Mouse (Mus musculus) midbrain, postnatal 0 days (tissue): ENCODE measurements around the gene Plxna4. TPM values are rescaled to one million over a fixed set of nuclear protein-coding genes. Genes with fewer than 3 reads are reported as not detected.

Source experiments
- ATAC-seq: fragments of 200-750 bp; cut with Nextera tagmentation; 2 replicates; pipeline ENCODE4 v1.8.0; 2017; ENCODE audit warnings: moderate number of reproducible peaks, mild to moderate bottlenecking, moderate TSS enrichment, moderate library complexity; ENCODE audit not compliant: low FRiP score
- DNase-seq: peaks from one replicate; pipeline ENCODE4 v3.0.0-alpha.2; 2015; ENCODE audit warnings: low spot score
- H3K27ac ChIP-seq: fragments of 300-500 bp; sonication (generic); 2 replicates; pipeline ENCODE4 v1.5.1; 2014; ENCODE audit warnings: low read depth, mild to moderate bottlenecking, low read length, mixed read lengths
- H3K27me3 ChIP-seq: fragments of 300-500 bp; sonication (generic); 2 replicates; pipeline ENCODE4 v1.6.1; 2014; ENCODE audit warnings: low read length, control low read depth, mixed read lengths; ENCODE audit not compliant: insufficient read depth
- H3K36me3 ChIP-seq: fragments of 300-500 bp; sonication (generic); 2 replicates; pipeline ENCODE4 v1.6.1; 2014; ENCODE audit warnings: low read length, control low read depth, mixed read lengths; ENCODE audit not compliant: insufficient read depth
- H3K4me1 ChIP-seq: fragments of 300-500 bp; sonication (generic); 2 replicates; pipeline ENCODE4 v1.6.1; 2014; ENCODE audit warnings: mild to moderate bottlenecking, control low read depth, antibody characterized with exemption, low read length, mixed read lengths; ENCODE audit not compliant: insufficient read depth
- H3K4me2 ChIP-seq: fragments of 300-500 bp; sonication (generic); 2 replicates; pipeline ENCODE4 v1.6.1; 2014; ENCODE audit warnings: low read depth, mild to moderate bottlenecking, low read length, mixed read lengths; ENCODE audit not compliant: poor library complexity, severe bottlenecking
- H3K4me3 ChIP-seq: fragments of 300-500 bp; sonication (generic); 2 replicates; pipeline ENCODE4 v1.5.1; 2014; ENCODE audit warnings: low read depth, mild to moderate bottlenecking, low read length, moderate library complexity
- H3K9ac ChIP-seq: fragments of 300-500 bp; sonication (generic); replicated peaks from 2 replicates; pipeline ENCODE4 v1.6.1; 2014; ENCODE audit warnings: mild to moderate bottlenecking, low read length, moderate library complexity, mixed read lengths; ENCODE audit not compliant: poor library complexity, severe bottlenecking
- H3K9me3 ChIP-seq: fragments of 300-500 bp; sonication (generic); 2 replicates; pipeline ENCODE4 v1.6.1; 2016; ENCODE audit warnings: low read length, control low read depth
- CTCF ChIP-seq: IDR thresholded peaks from 2 replicates; pipeline ENCODE4 v1.5.1; 2016; ENCODE audit warnings: antibody characterized with exemption, mild to moderate bottlenecking
- WGBS: fragments of 180-500 bp; shearing (Covaris S2); extraction: QIAGEN DNeasy Blood & Tissue Kit; methylation state at CpG from one replicate; pipeline ENCODE4 v1.1.7; 2014; 5-methylcytosine and 5-hydroxymethylcytosine counted together
- polyA plus RNA-seq: library from polyadenylated mRNA; unstranded; fragments of >200 nt; fragmentation: Nextera tagmentation; extraction: Ambion mirVana; gene quantifications from 2 replicates; pipeline ENCODE4 v1.2.1, GENCODE M21; 2015
- total RNA-seq: library from RNA; depleted of rRNA; stranded (reverse); fragments of >200 nt; gene quantifications from 2 replicates; pipeline ENCODE4 v1.2.3, GENCODE M21; 2014

Gene Plxna4
- total and polyA plus RNA-seq, 2 experiments from 2014 or later: 9.6 to 39.7 TPM

- Histone ChIP-seq H3K4me3 (peak overlapping the region; percentile 85), H3K36me3 (no peaks in the 10 kb centered on the region), H3K4me2 (peak overlapping the region; percentile 83), H3K27me3 (peaks cover 2% of the 10 kb centered on the region; the same call in 1 of the 2 replicates), H3K4me1 (peaks cover 3% of the 10 kb centered on the region; the same call in 1 of the 2 replicates), H3K9me3 (no peaks in the 10 kb centered on the region), H3K27ac (peak overlapping the region; percentile 86), H3K9ac (peak overlapping the region; percentile 84)
- no peak for TF ChIP-seq CTCF
- WGBS: 2% methylated on average over 13 of the region's 13 CpGs
- DNase-seq (no peak), ATAC-seq (no peak)
Observed at GRCm38 (mm10) chr6:32586821-32587135, 1.2 kb downstream of the Plxna4 start.

- H3K4me1 ChIP-seq: peaks cover 3% of the 10 kb centered on the region; the same call in 1 of the 2 replicates
- peak overlapping the region; percentile 84 for H3K9ac ChIP-seq
- peak overlapping the region; percentile 85 for H3K4me3 ChIP-seq
- H3K27ac ChIP-seq: 0 out of 2 replicates have a peak overlapping the region, but pooled peaks have one; percentile 86
- TF ChIP-seq CTCF: peak; percentile 55
- WGBS: under 1% methylated on average over 13 of the region's 13 CpGs
- peak; percentile 70 for DNase-seq
- H3K4me2 ChIP-seq: peak overlapping the region; percentile 83
- no peaks in the 10 kb centered on the region for H3K36me3 ChIP-seq
- no peak for ATAC-seq
- H3K9me3 ChIP-seq: no peaks in the 10 kb centered on the region
- H3K27me3 ChIP-seq: no peaks in the 10 kb centered on the region
Observed at GRCm38 (mm10) chr6:32586390-32586789, 1.6 kb downstream of the Plxna4 start.

GRCm38 (mm10) chr6:32585211-32585610, 2.8 kb downstream of the Plxna4 start:
- TF ChIP-seq CTCF: no peak
- WGBS: 29% methylated on average over 3 of the region's 3 CpGs
- peak overlapping the region; percentile 83 for H3K4me2 ChIP-seq
- DNase-seq (no peak), ATAC-seq (no peak)
- 0 out of 2 replicates have a peak overlapping the region, but pooled peaks have one; percentile 0 for H3K9ac ChIP-seq
- H3K27me3 ChIP-seq: no peaks in the 10 kb centered on the region
- peak overlapping the region; percentile 85 for H3K4me3 ChIP-seq
- no peak overlapping the region for H3K27ac ChIP-seq
- H3K36me3 ChIP-seq: no peaks in the 10 kb centered on the region
- no peaks in the 10 kb centered on the region for H3K9me3 ChIP-seq
- peaks cover 3% of the 10 kb centered on the region; the same call in 1 of the 2 replicates for H3K4me1 ChIP-seq

GRCm38 (mm10) chr6:32584243-32584880, 3.6 kb downstream of the Plxna4 start:
- DNase-seq: peak; percentile 56
- Histone ChIP-seq H3K4me2 (peak overlapping the region; percentile 83), H3K4me3 (peak overlapping the region; percentile 85), H3K9me3 (no peaks in the 10 kb centered on the region), H3K36me3 (no peaks in the 10 kb centered on the region), H3K27ac (peak overlapping the region; percentile 39; the same call in 1 of the 2 replicates), H3K4me1 (peaks cover 3% of the 10 kb centered on the region; the same call in 1 of the 2 replicates), H3K27me3 (no peaks in the 10 kb centered on the region), H3K9ac (peak overlapping the region; percentile 34)
- 13% methylated on average over 5 of the region's 5 CpGs for WGBS
- no peak for ATAC-seq
- TF ChIP-seq CTCF: peak; percentile 70

GRCm38 (mm10) chr6:32583582-32583981, 4.4 kb downstream of the Plxna4 start:
- Histone ChIP-seq H3K4me1 (peaks cover 3% of the 10 kb centered on the region; the same call in 1 of the 2 replicates), H3K36me3 (no peaks in the 10 kb centered on the region), H3K27me3 (no peaks in the 10 kb centered on the region), H3K9me3 (no peaks in the 10 kb centered on the region), H3K27ac (no peak overlapping the region), H3K9ac (0 out of 2 replicates have a peak overlapping the region, but pooled peaks have one; percentile 3), H3K4me2 (peak overlapping the region; percentile 83), H3K4me3 (peak overlapping the region; percentile 85)
- DNase-seq: peak; percentile 67
- no peak for ATAC-seq
- TF ChIP-seq CTCF: peak; percentile 76
- 16% methylated on average over 3 of the region's 3 CpGs for WGBS

- no peak for TF ChIP-seq CTCF
- H3K9ac ChIP-seq: no peak overlapping the region
- H3K4me1 ChIP-seq: no peaks in the 10 kb centered on the region
- H3K4me3 ChIP-seq: no peak overlapping the region
- 90% methylated on average over 5 of the region's 5 CpGs for WGBS
- DNase-seq (no peak), ATAC-seq (no peak)
- no peak overlapping the region for H3K27ac ChIP-seq
- H3K4me2 ChIP-seq: no peak overlapping the region
- H3K27me3 ChIP-seq: no peaks in the 10 kb centered on the region
- no peaks in the 10 kb centered on the region for H3K9me3 ChIP-seq
- H3K36me3 ChIP-seq: no peaks in the 10 kb centered on the region
Observed at GRCm38 (mm10) chr6:32571485-32571884, 16.5 kb downstream of the Plxna4 start.
